Mouse (Mus musculus) mouse embryonic stem cell (cell line): ENCODE results near the gene Ssna1.

Source experiments
- in situ Hi-C, 2 experiments: fragments of 300-500 bp; cut with MboI; formaldehyde crosslinking; loops; 1 replicate in 1 of 2; 3 replicates in 1 of 2; pipeline ENCODE4 v1.14.3; 2019 to 2020; ENCODE audit warnings: low sequenced_read_pairs in 2 of 2, low pct_unique_long_range_greater_than_20kb in 1 of 2, mixed read lengths in 1 of 2; ENCODE audit not compliant: unreplicated experiment in 1 of 2

The Ssna1 gene

GRCm38 (mm10) chr2:25264851-25265250 is 7.4 kb downstream of the Ssna1 start:
- in situ Hi-C loops, result loop anchor here in 1 of 2 experiments (5.0 kb wide), 1 partner anchor 67 kb away; the partner anchor contains the start of gene Man1b1

- in situ Hi-C loops, result no loop called here
Measured at GRCm38 (mm10) chr2:25264286-25264660, 8.0 kb downstream of the Ssna1 start.

- in situ Hi-C loops, result no loop called here
Measured at GRCm38 (mm10) chr2:25263623-25264285, 8.5 kb downstream of the Ssna1 start.

DNA sequence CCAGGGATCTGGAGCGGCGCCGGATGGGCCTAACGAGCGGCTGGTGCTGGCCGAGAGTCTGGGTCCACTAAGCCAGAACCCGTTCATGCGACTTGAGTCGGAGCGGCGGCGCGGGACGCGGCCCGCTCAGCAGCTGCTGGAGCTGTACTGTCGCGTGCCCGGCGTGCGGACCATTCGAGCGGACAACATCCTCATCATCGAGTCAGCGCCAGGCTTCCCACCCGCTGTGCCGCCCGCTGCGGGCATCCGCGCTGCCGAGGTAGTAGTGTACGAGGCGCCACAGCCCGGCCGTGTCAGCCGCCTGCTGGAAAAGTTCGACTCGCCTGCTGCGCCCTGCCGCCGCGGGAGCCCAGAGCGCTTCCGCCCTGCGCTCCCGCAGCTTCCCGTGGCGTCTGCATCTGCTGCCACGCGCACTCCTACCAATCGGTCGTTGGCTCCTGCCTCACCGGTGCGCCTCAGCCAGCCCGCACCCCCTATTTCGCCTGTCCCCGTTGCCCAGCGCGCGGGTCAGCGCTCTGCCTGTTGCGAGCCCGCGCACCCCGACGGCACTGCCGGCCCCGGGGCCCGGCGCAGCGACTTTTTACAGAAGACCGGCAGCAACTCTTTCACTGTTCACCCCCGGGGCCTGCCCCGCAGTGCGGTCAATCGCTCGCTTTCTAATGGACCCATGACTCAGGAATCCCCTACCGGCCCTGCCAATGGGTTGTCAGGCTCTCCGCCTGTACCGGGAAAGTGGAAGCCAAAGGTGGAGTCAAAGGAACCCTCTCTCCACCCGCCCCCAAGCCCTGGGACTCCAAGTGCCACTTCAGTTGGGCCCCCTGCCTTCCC is 9.2 kb downstream of the Ssna1 start:
- in situ Hi-C loops, result no loop called here

GRCm38 (mm10) chr2:25262291-25262767 is 9.9 kb downstream of the Ssna1 start, which contains the start of gene Tprn:
Gene Tprn (plus strand): TSS chr2:25262618.
- in situ Hi-C loops, result no loop called here

GRCm38 (mm10) chr2:25261870-25262269 is 10.4 kb downstream of the Ssna1 start:
- in situ Hi-C loops, result no loop called here

DNA sequence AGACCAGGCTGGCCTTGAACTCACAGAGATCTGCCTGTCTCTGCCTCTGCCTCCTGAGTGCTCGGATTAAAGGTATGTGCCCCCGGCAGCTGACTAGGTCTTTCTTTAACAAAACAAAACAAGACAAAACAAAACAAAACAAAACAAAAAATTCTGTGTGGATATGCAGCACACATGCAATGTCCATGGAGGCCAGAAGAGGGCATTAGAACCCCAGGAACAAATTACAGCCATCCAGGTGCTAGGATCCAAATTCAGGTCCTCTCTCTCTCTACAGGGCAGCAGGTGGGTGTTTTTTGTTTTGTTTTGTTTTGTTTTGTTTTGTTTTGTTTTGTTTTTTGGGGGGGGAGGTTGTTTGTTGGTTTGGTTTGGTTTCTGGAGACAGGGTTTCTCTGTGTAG is 13.4 kb downstream of the Ssna1 start:
- in situ Hi-C loops, result loop anchor here in 1 of 2 experiments (10.0 kb wide), 1 partner anchor 64 kb away; the partner anchor contains the start of gene Tor4a

- in situ Hi-C loops, result loop anchor here in 1 of 2 experiments (10.0 kb wide), 1 partner anchor 62 kb away; the partner anchor contains the start of gene Tor4a
Measured at GRCm38 (mm10) chr2:25257250-25257649, 15.0 kb downstream of the Ssna1 start.

- in situ Hi-C loops, result loop anchor here in 1 of 2 experiments (10.0 kb wide), 1 partner anchor 62 kb away; the partner anchor contains the start of gene Tor4a
Measured at GRCm38 (mm10) chr2:25256443-25257109, 15.7 kb downstream of the Ssna1 start.

DNA sequence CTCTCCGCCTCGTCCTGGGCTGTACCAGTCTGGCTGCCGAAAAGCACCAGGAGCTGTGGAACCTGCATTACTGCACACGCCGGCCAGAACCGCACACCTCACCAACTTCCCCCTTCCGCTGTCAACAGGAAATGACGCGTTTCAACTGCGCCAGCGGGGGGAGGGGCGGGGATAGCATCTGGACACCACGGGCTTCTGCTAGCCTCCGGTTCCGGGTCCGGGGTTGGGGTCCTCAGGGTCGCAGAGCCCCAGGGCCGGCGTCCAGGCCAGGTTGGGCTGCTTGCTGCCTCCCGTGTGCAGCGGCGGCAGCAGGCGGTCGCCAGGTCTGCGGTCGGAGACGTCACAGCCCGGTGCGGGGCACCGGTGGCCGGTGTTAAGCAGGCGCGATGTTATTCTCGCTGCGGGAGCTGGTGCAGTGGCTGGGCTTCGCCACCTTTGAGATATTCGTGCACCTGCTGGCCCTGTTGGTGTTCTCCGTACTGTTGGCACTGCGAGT is 16.9 kb downstream of the Ssna1 start, which contains the start of gene Tmem203:
Tmem203 (plus strand) TSS at position 156 of the 496 bp plus-strand sequence.
- in situ Hi-C loops, result loop anchor here in 1 of 2 experiments (10.0 kb wide), 1 partner anchor 61 kb away; the partner anchor contains the start of gene Tor4a

- in situ Hi-C loops, result loop anchor here in 1 of 2 experiments (10.0 kb wide), 1 partner anchor 58 kb away; the partner anchor contains the start of gene Tor4a
Measured at GRCm38 (mm10) chr2:25252331-25252730, 19.9 kb downstream of the Ssna1 start.

- in situ Hi-C loops, result no loop called here
Measured at GRCm38 (mm10) chr2:25246183-25247072, 25.8 kb downstream of the Ssna1 start, which contains the start of gene AL732309.1. Gene AL732309.1 (minus strand): TSS chr2:25246863.

GRCm38 (mm10) chr2:25244144-25244543 is 28.1 kb downstream of the Ssna1 start:
- in situ Hi-C loops, result no loop called here

DNA sequence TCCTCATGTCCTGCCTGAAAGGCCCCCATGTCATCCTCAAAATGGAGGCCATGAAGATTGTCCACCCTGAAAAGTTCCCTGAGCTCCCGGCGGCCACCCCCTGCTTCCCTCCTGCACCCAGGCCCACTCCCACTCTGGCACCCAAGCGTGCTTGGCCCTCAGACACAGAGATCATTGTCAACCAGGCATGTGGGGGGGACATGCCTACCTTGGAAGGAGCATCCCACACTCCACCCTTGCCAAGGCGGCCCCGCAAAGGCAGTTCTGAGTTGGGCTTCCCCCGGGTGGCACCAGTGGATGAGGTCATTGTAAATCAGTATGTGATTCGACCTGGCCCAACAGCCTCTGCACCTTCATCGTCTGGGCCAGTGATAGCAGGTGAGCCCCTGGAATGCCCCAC is 28.9 kb downstream of the Ssna1 start:
- in situ Hi-C loops, result no loop called here

- in situ Hi-C loops, result no loop called here
Measured at GRCm38 (mm10) chr2:25242101-25242506, 30.1 kb downstream of the Ssna1 start, which contains the start of the genes Rnf208 and Cysrt1. Gene Rnf208 (plus strand): TSS chr2:25242255. Gene Cysrt1 (minus strand): TSS chr2:25242452.

GRCm38 (mm10) chr2:25241438-25241775 is 30.8 kb downstream of the Ssna1 start:
- in situ Hi-C loops, result no loop called here

GRCm38 (mm10) chr2:25240723-25241437 is 31.4 kb downstream of the Ssna1 start:
- in situ Hi-C loops, result no loop called here
